ENCODE assay signal across 7 mouse cellular contexts in genomic region chr10:59900939-59901338, GRCm38 (mm10). TPM values are rescaled to one million over a fixed set of nuclear protein-coding genes. Genes with fewer than 3 reads are reported as not detected.
A peak's percentile ranks its signal among the peaks of the same experiment; 100 is the strongest.
DNase-seq lines count a peak whose midpoint lies in the region; ATAC-seq and TF ChIP-seq lines count a peak whose summit lies in the region.

No protein-coding gene starts in this region.

- no peak overlapping the region for H3K4me3 ChIP-seq in spleen, adult 2 months (ENCODE audit: extremely low read depth, insufficient read depth, insufficient read length)
- no peak overlapping the region for H3K4me3 ChIP-seq in forebrain, postnatal 0 days (ENCODE audit: low read depth, low read length)
- H3K4me3 ChIP-seq in limb, embryonic 12.5 days (replicated peaks): no peak overlapping the region
- H3K4me3 ChIP-seq in stomach, embryonic 16.5 days (replicated peaks; ENCODE audit: low read length): no peak overlapping the region

- no peak for ATAC-seq in forebrain, postnatal 0 days
- no peak for ATAC-seq in limb, embryonic 12.5 days (ENCODE audit: insufficient number of reproducible peaks, insufficient read depth, low FRiP score, low TSS enrichment, low read depth)
- no peak for ATAC-seq in stomach, embryonic 16.5 days (ENCODE audit: insufficient read depth, low FRiP score)

- peak overlapping the region; percentile 99 for H3K27ac ChIP-seq in spleen, adult 2 months (ENCODE audit: insufficient read depth, low read length)
- H3K27ac ChIP-seq in forebrain, postnatal 0 days (ENCODE audit: low read depth, low read length): peak overlapping the region; percentile 96
- H3K27ac ChIP-seq in limb, embryonic 12.5 days: peak overlapping the region; percentile 96; the same call in 1 of the 2 replicates
- peak overlapping the region; percentile 96 for H3K27ac ChIP-seq in stomach, embryonic 16.5 days (ENCODE audit: low read length)

- no peak overlapping the region for H3K9ac ChIP-seq in forebrain, postnatal 0 days
- H3K9ac ChIP-seq in limb, embryonic 12.5 days (replicated peaks): no peak overlapping the region
- H3K9ac ChIP-seq in stomach, embryonic 16.5 days (ENCODE audit: low read length): 0 out of 2 replicates have a peak overlapping the region, but pooled peaks have one; percentile 29

- WGBS in spleen, adult 2 months: 27% methylated on average over 4 of the region's 4 CpGs
- 36% methylated on average over 4 of the region's 4 CpGs for WGBS in forebrain, postnatal 0 days
- WGBS in limb, embryonic 12.5 days: 54% methylated on average over 4 of the region's 4 CpGs
- 54% methylated on average over 4 of the region's 4 CpGs for WGBS in stomach, embryonic 16.5 days

- 0 out of 2 replicates have a peak, but pooled peaks cover 1% of the 10 kb centered on the region for H3K36me3 ChIP-seq in spleen, adult 2 months (ENCODE audit: control insufficient read depth, insufficient read depth, low read length)
- H3K36me3 ChIP-seq in forebrain, postnatal 0 days (ENCODE audit: insufficient read depth): peaks cover 11% of the 10 kb centered on the region
- peaks cover 25% of the 10 kb centered on the region for H3K36me3 ChIP-seq in limb, embryonic 12.5 days
- 0 out of 2 replicates have a peak, but pooled peaks cover 7% of the 10 kb centered on the region for H3K36me3 ChIP-seq in stomach, embryonic 16.5 days (ENCODE audit: control insufficient read depth, insufficient read depth, low read length)

- DNase-seq in spleen, adult 2 months (ENCODE audit: low read depth in 1 of 2, low spot score in 2 of 2): no peak
- no peak for DNase-seq in spleen, postnatal 4 days (ENCODE audit: low spot score in 2 of 2)
- no peak for DNase-seq in forebrain, postnatal 0 days
- DNase-seq in ovary, postnatal 36 days (ENCODE audit: low spot score): no peak
- no peak for DNase-seq in left cerebral cortex, adult 8-10 months (ENCODE audit: low spot score in 2 of 2)

- no peak for TF ChIP-seq CTCF in spleen, adult 2 months (IDR thresholded peaks at IDR 0.05; ENCODE audit: extremely low read depth, insufficient read depth, insufficient read length, insufficient replicate concordance)
- no peak for TF ChIP-seq CTCF in forebrain, postnatal 0 days (IDR thresholded peaks at IDR 0.05; ENCODE audit: low read depth)

- H3K4me1 ChIP-seq in spleen, adult 2 months (ENCODE audit: control insufficient read depth, insufficient read depth, insufficient read length): peaks cover 56% of the 10 kb centered on the region
- H3K4me1 ChIP-seq in forebrain, postnatal 0 days (ENCODE audit: insufficient read depth): peaks cover 46% of the 10 kb centered on the region
- H3K4me1 ChIP-seq in limb, embryonic 12.5 days (replicated peaks): peaks cover 73% of the 10 kb centered on the region
- H3K4me1 ChIP-seq in stomach, embryonic 16.5 days (ENCODE audit: control insufficient read depth, insufficient read depth, low read length): peaks cover 51% of the 10 kb centered on the region

- no peaks in the 10 kb centered on the region for H3K27me3 ChIP-seq in spleen, adult 2 months (ENCODE audit: control insufficient read depth, insufficient read depth, low read length)
- no peaks in the 10 kb centered on the region for H3K27me3 ChIP-seq in forebrain, postnatal 0 days (ENCODE audit: insufficient read depth, low read length)
- H3K27me3 ChIP-seq in limb, embryonic 12.5 days: no peaks in the 10 kb centered on the region
- H3K27me3 ChIP-seq in stomach, embryonic 16.5 days (ENCODE audit: control insufficient read depth, insufficient read depth, low read length): no peaks in the 10 kb centered on the region

- TF ChIP-seq POLR2A in spleen, adult 2 months (IDR thresholded peaks at IDR 0.05; ENCODE audit: low read depth, low read length): no peak

- no peaks in the 10 kb centered on the region for H3K9me3 ChIP-seq in forebrain, postnatal 0 days (ENCODE audit: low read length)
- H3K9me3 ChIP-seq in limb, embryonic 12.5 days: no peaks in the 10 kb centered on the region
- H3K9me3 ChIP-seq in stomach, embryonic 16.5 days (replicated peaks; ENCODE audit: control insufficient read depth, low read length): no peaks in the 10 kb centered on the region

- no peak overlapping the region for H3K4me2 ChIP-seq in forebrain, postnatal 0 days (ENCODE audit: low read depth)
- no peak overlapping the region for H3K4me2 ChIP-seq in limb, embryonic 12.5 days
- H3K4me2 ChIP-seq in stomach, embryonic 16.5 days (ENCODE audit: low read depth, low read length): no peak overlapping the region

RNA-seq across cellular contexts. Expression of gene Dnajb12, which starts 21.6 kb away (rescaled TPM):
- 29.9 and 32.4 TPM in 2 replicates for polyA plus RNA-seq in spleen, adult 2 months (2012; rRNA removed)
- 35.2 and 41.1 TPM in 2 replicates for total RNA-seq in forebrain, postnatal 0 days (2014; rRNA removed)
- polyA plus RNA-seq in forebrain, postnatal 0 days (2015; fragmentation: Nextera tagmentation; extraction: Ambion mirVana): 21.2 and 23.5 TPM in 2 replicates
- 17.6 and 20.7 TPM in 2 replicates for polyA plus RNA-seq in limb, embryonic 12.5 days (2016; fragmentation: Nextera tagmentation; extraction: Ambion mirVana)
- polyA plus RNA-seq in stomach, embryonic 16.5 days (2015; fragmentation: Nextera tagmentation; extraction: Ambion mirVana): 20.4 and 26.1 TPM in 2 replicates
- total RNA-seq in left cerebral cortex, adult 8-10 months (2022): 10 to 100 TPM; 50.8 to 56.3 (median 54.1) TPM

RNA-seq across cellular contexts. Expression of gene Ddit4, which starts 50.7 kb away (rescaled TPM):
- 152 and 168 TPM in 2 replicates for polyA plus RNA-seq in spleen, adult 2 months (2012; rRNA removed)
- 40.0 and 40.7 TPM in 2 replicates for total RNA-seq in forebrain, postnatal 0 days (2014; rRNA removed)
- 52.9 and 57.8 TPM in 2 replicates for polyA plus RNA-seq in forebrain, postnatal 0 days (2015; fragmentation: Nextera tagmentation; extraction: Ambion mirVana)
- 90.7 and 91.8 TPM in 2 replicates for polyA plus RNA-seq in limb, embryonic 12.5 days (2016; fragmentation: Nextera tagmentation; extraction: Ambion mirVana)
- polyA plus RNA-seq in stomach, embryonic 16.5 days (2015; fragmentation: Nextera tagmentation; extraction: Ambion mirVana): 30.4 and 34.8 TPM in 2 replicates
- total RNA-seq in left cerebral cortex, adult 8-10 months (2022): 10 to 100 TPM; 35.6 to 58.9 (median 44.0) TPM
